Mouse (Mus musculus) hindbrain, embryonic 14.5 days (tissue): ENCODE data around the gene Mrpl50. TPM values are rescaled to one million over a fixed set of nuclear protein-coding genes. Genes with fewer than 3 reads are reported as not detected.

ENCODE experiments used
- ATAC-seq: fragments of 200-750 bp; cut with Nextera tagmentation; 2 replicates; pipeline ENCODE4 v1.8.0; 2017; ENCODE audit warnings: moderate number of reproducible peaks, mild to moderate bottlenecking, moderate TSS enrichment, moderate library complexity; ENCODE audit not compliant: low FRiP score
- DNase-seq: peaks from one replicate; pipeline ENCODE4 v3.0.0-alpha.2; 2015; ENCODE audit warnings: low spot score
- H3K27ac ChIP-seq: fragments of 300-500 bp; sonication (generic); 2 replicates; pipeline ENCODE4 v1.5.1; 2014; ENCODE audit warnings: mild to moderate bottlenecking, moderate library complexity
- H3K27me3 ChIP-seq: fragments of 300-500 bp; sonication (generic); 2 replicates; pipeline ENCODE4 v1.6.1; 2014; ENCODE audit warnings: mild to moderate bottlenecking, low read length, mixed read lengths; ENCODE audit not compliant: control insufficient read depth, insufficient read depth
- H3K36me3 ChIP-seq: fragments of 300-500 bp; sonication (generic); replicated peaks from 2 replicates; pipeline ENCODE4 v1.6.1; 2014; ENCODE audit not compliant: control insufficient read depth, insufficient read depth
- H3K4me1 ChIP-seq: fragments of 300-500 bp; sonication (generic); replicated peaks from 2 replicates; pipeline ENCODE4 v1.6.1; 2014; ENCODE audit warnings: antibody characterized with exemption, low read length, mixed read lengths; ENCODE audit not compliant: control insufficient read depth, insufficient read depth
- H3K4me2 ChIP-seq: fragments of 300-500 bp; sonication (generic); replicated peaks from 2 replicates; pipeline ENCODE4 v1.6.1; 2014; ENCODE audit warnings: mild to moderate bottlenecking, moderate library complexity
- H3K4me3 ChIP-seq: fragments of 300-500 bp; sonication (generic); replicated peaks from 2 replicates; pipeline ENCODE4 v1.5.1; 2014; ENCODE audit warnings: mild to moderate bottlenecking, low read length
- H3K9ac ChIP-seq: fragments of 300-500 bp; sonication (generic); 2 replicates; pipeline ENCODE4 v1.6.1; 2014
- H3K9me3 ChIP-seq: fragments of 300-500 bp; sonication (generic); 2 replicates; pipeline ENCODE4 v1.6.1; 2016; ENCODE audit warnings: low read length; ENCODE audit not compliant: control insufficient read depth
- WGBS: fragments of 180-500 bp; shearing (Covaris S2); extraction: QIAGEN DNeasy Blood & Tissue Kit; methylation state at CpG from one replicate; pipeline ENCODE4 v1.1.7; 2014; 5-methylcytosine and 5-hydroxymethylcytosine counted together
- polyA plus RNA-seq: library from polyadenylated mRNA; unstranded; fragments of >200 nt; fragmentation: Nextera tagmentation; extraction: Ambion mirVana; gene quantifications from 2 replicates; pipeline ENCODE4 v1.2.1, GENCODE M21; 2014

Mrpl50 gene
- polyA plus RNA-seq: 77.3 and 89.8 TPM in 2 replicates

- DNase-seq (peak; percentile 96), ATAC-seq (peak; percentile 99)
Measured at GRCm38 (mm10) chr4:49520572-49521340, at the start of gene Mrpl50, which contains the start of gene Zfp189. TSS of gene Mrpl50 (minus strand) at chr4:49521093. TSS of gene Zfp189 (plus strand) at chr4:49521176.

GRCm38 (mm10) chr4:49567613-49568012 lies 46.7 kb upstream of the Mrpl50 start:
- Histone ChIP-seq H3K36me3 (no peaks in the 10 kb centered on the region), H3K4me2 (no peak overlapping the region), H3K9me3 (no peaks in the 10 kb centered on the region), H3K9ac (no peak overlapping the region), H3K4me3 (no peak overlapping the region), H3K4me1 (no peaks in the 10 kb centered on the region), H3K27ac (no peak overlapping the region), H3K27me3 (no peaks in the 10 kb centered on the region)
- peak; percentile 82 for DNase-seq
- 26% methylated on average over 3 of the region's 3 CpGs for WGBS
- peak; percentile 77 for ATAC-seq

More at GRCm38 (mm10) chr4:49520572-49521340, at the start of gene Mrpl50, which contains the start of gene Zfp189:
- Histone ChIP-seq H3K4me2 (peak within 1 kb of the TSS; percentile 74), H3K27ac (peak within 1 kb of the TSS; percentile 77), H3K9me3 (no peaks in the 10 kb centered on the region), H3K27me3 (no peaks in the 10 kb centered on the region), H3K4me3 (peak within 1 kb of the TSS; percentile 60), H3K9ac (peak within 1 kb of the TSS; percentile 76), H3K4me1 (peaks cover 16% of the 10 kb centered on the region), H3K36me3 (peaks cover 24% of the 10 kb centered on the region; the same call in 1 of the 2 replicates)
- WGBS: under 1% methylated on average over 41 of the region's 41 CpGs

- Histone ChIP-seq H3K4me2 (no peak overlapping the region), H3K36me3 (no peaks in the 10 kb centered on the region), H3K4me1 (no peaks in the 10 kb centered on the region), H3K9me3 (no peaks in the 10 kb centered on the region), H3K9ac (no peak overlapping the region), H3K27me3 (no peaks in the 10 kb centered on the region), H3K27ac (no peak overlapping the region), H3K4me3 (no peak overlapping the region)
- peak; percentile 65; the same call in 1 of the 2 replicates for ATAC-seq
- WGBS: 67% methylated on average over 20 of the region's 20 CpGs
- DNase-seq: no peak
Measured at GRCm38 (mm10) chr4:49559915-49560772, 39.3 kb upstream of the Mrpl50 start.

- H3K4me2 ChIP-seq: no peak overlapping the region
- no peaks in the 10 kb centered on the region for H3K9me3 ChIP-seq
- ATAC-seq (no peak), DNase-seq (no peak)
- no peaks in the 10 kb centered on the region for H3K4me1 ChIP-seq
- H3K27ac ChIP-seq: no peak overlapping the region
- WGBS: 85% methylated on average over 2 of the region's 2 CpGs
- H3K27me3 ChIP-seq: no peaks in the 10 kb centered on the region
- no peak overlapping the region for H3K9ac ChIP-seq
- no peak overlapping the region for H3K4me3 ChIP-seq
- H3K36me3 ChIP-seq: no peaks in the 10 kb centered on the region
Measured at GRCm38 (mm10) chr4:49558181-49558580, 37.3 kb upstream of the Mrpl50 start.

GRCm38 (mm10) chr4:49557375-49557774 lies 36.5 kb upstream of the Mrpl50 start:
- no peaks in the 10 kb centered on the region for H3K36me3 ChIP-seq
- no peaks in the 10 kb centered on the region for H3K9me3 ChIP-seq
- no peak overlapping the region for H3K9ac ChIP-seq
- ATAC-seq (no peak), DNase-seq (no peak)
- 93% methylated on average over 7 of the region's 7 CpGs for WGBS
- H3K27ac ChIP-seq: no peak overlapping the region
- H3K4me2 ChIP-seq: no peak overlapping the region
- H3K27me3 ChIP-seq: no peaks in the 10 kb centered on the region
- no peak overlapping the region for H3K4me3 ChIP-seq
- H3K4me1 ChIP-seq: no peaks in the 10 kb centered on the region

GRCm38 (mm10) chr4:49553380-49553779 lies 32.5 kb upstream of the Mrpl50 start:
- H3K4me1 ChIP-seq: no peaks in the 10 kb centered on the region
- H3K4me3 ChIP-seq: no peak overlapping the region
- H3K27me3 ChIP-seq: no peaks in the 10 kb centered on the region
- no peaks in the 10 kb centered on the region for H3K9me3 ChIP-seq
- no peak overlapping the region for H3K9ac ChIP-seq
- H3K4me2 ChIP-seq: no peak overlapping the region
- 88% methylated on average over 5 of the region's 5 CpGs for WGBS
- no peak for DNase-seq
- H3K27ac ChIP-seq: no peak overlapping the region
- no peak for ATAC-seq
- no peaks in the 10 kb centered on the region for H3K36me3 ChIP-seq

- no peaks in the 10 kb centered on the region for H3K27me3 ChIP-seq
- no peaks in the 10 kb centered on the region for H3K9me3 ChIP-seq
- no peak within 1 kb of the TSS for H3K4me2 ChIP-seq
- no peaks in the 10 kb centered on the region for H3K4me1 ChIP-seq
- no peak for DNase-seq
- no peaks in the 10 kb centered on the region for H3K36me3 ChIP-seq
- WGBS: 72% methylated on average over 3 of the region's 3 CpGs
- H3K9ac ChIP-seq: no peak within 1 kb of the TSS
- H3K27ac ChIP-seq: no peak within 1 kb of the TSS
- H3K4me3 ChIP-seq: no peak within 1 kb of the TSS
- no peak for ATAC-seq
Measured at GRCm38 (mm10) chr4:49549383-49549782, 28.5 kb upstream of the Mrpl50 start, which contains the start of gene Aldob. TSS of gene Aldob (minus strand) at chr4:49549546.

- Histone ChIP-seq H3K27ac (no peak overlapping the region), H3K36me3 (no peaks in the 10 kb centered on the region), H3K9me3 (no peaks in the 10 kb centered on the region), H3K4me2 (no peak overlapping the region), H3K4me1 (no peaks in the 10 kb centered on the region), H3K9ac (no peak overlapping the region), H3K27me3 (no peaks in the 10 kb centered on the region), H3K4me3 (no peak overlapping the region)
- no peak for ATAC-seq
- 89% methylated on average over 7 of the region's 7 CpGs for WGBS
- DNase-seq: no peak
Measured at GRCm38 (mm10) chr4:49547544-49548219, 26.8 kb upstream of the Mrpl50 start.
